Mouse (Mus musculus) limb, embryonic 13.5 days (tissue): ENCODE results near the gene Aldh18a1. TPM values are rescaled to one million over a fixed set of nuclear protein-coding genes. Genes with fewer than 3 reads are reported as not detected.
"Not testable (repeated sequence)": the region's sequence is repeated elsewhere in the genome, so short reads cannot be mapped to it uniquely, and the experiment has no call there.

Source experiments
- ATAC-seq: fragments of 200-750 bp; cut with Nextera tagmentation; 2 replicates; pipeline ENCODE4 v1.8.0; 2017; ENCODE audit warnings: low read depth, moderate number of reproducible peaks, moderate TSS enrichment; ENCODE audit not compliant: low FRiP score
- H3K27ac ChIP-seq: fragments of 300-500 bp; sonication (generic); 2 replicates; pipeline ENCODE4 v1.5.1; 2015; ENCODE audit warnings: inconsistent platforms, mild to moderate bottlenecking, moderate library complexity
- H3K27me3 ChIP-seq: fragments of 300-500 bp; sonication (generic); 2 replicates; pipeline ENCODE4 v1.6.1; 2015; ENCODE audit warnings: mild to moderate bottlenecking, inconsistent platforms
- H3K36me3 ChIP-seq: fragments of 300-500 bp; sonication (generic); 2 replicates; pipeline ENCODE4 v1.6.1; 2015; ENCODE audit warnings: inconsistent platforms, mild to moderate bottlenecking, moderate library complexity
- H3K4me1 ChIP-seq: fragments of 300-500 bp; sonication (generic); 2 replicates; pipeline ENCODE4 v1.6.1; 2015; ENCODE audit warnings: inconsistent platforms
- H3K4me2 ChIP-seq: fragments of 300-500 bp; sonication (generic); replicated peaks from 2 replicates; pipeline ENCODE4 v1.6.1; 2015; ENCODE audit warnings: inconsistent platforms, mild to moderate bottlenecking, moderate library complexity
- H3K4me3 ChIP-seq: fragments of 300-500 bp; sonication (generic); 2 replicates; pipeline ENCODE4 v1.5.1; 2015; ENCODE audit warnings: moderate library complexity, mild to moderate bottlenecking, inconsistent platforms
- H3K9ac ChIP-seq: fragments of 300-500 bp; sonication (generic); 2 replicates; pipeline ENCODE4 v1.6.1; 2015; ENCODE audit warnings: mild to moderate bottlenecking, inconsistent platforms
- H3K9me3 ChIP-seq: fragments of 300-500 bp; sonication (generic); 2 replicates; pipeline ENCODE4 v1.6.1; 2016; ENCODE audit warnings: inconsistent platforms
- WGBS: fragments of 180-500 bp; shearing (Covaris S2); methylation state at CpG from one replicate; pipeline ENCODE4 v1.1.7; 2015; 5-methylcytosine and 5-hydroxymethylcytosine counted together
- polyA plus RNA-seq: library from polyadenylated mRNA; unstranded; fragments of >200 nt; fragmentation: Nextera tagmentation; extraction: Ambion mirVana; gene quantifications from 2 replicates; pipeline ENCODE4 v1.2.1, GENCODE M21; 2015

Aldh18a1 gene
- polyA plus RNA-seq, 1 experiment from 2014 or later: 80.7 TPM

- Histone ChIP-seq H3K27ac (no peak overlapping the region), H3K4me2 (no peak overlapping the region), H3K9me3 (no peaks in the 10 kb centered on the region), H3K36me3 (peaks cover 86% of the 10 kb centered on the region), H3K4me3 (no peak overlapping the region), H3K4me1 (no peaks in the 10 kb centered on the region), H3K9ac (no peak overlapping the region), H3K27me3 (no peaks in the 10 kb centered on the region)
- no peak for ATAC-seq
- 83% methylated on average over 2 of the region's 2 CpGs for WGBS
Observed at GRCm38 (mm10) chr19:40580902-40581301, 7.4 kb downstream of the Aldh18a1 start.

GRCm38 (mm10) chr19:40575438-40575837 lies 12.8 kb downstream of the Aldh18a1 start:
- no peaks in the 10 kb centered on the region for H3K4me1 ChIP-seq
- H3K9ac ChIP-seq: no peak overlapping the region
- no peaks in the 10 kb centered on the region for H3K27me3 ChIP-seq
- peaks cover 99% of the 10 kb centered on the region for H3K36me3 ChIP-seq
- 82% methylated on average over 5 of the region's 5 CpGs for WGBS
- H3K9me3 ChIP-seq: peaks cover 5% of the 10 kb centered on the region
- no peak overlapping the region for H3K27ac ChIP-seq
- H3K4me3 ChIP-seq: no peak overlapping the region
- ATAC-seq: no peak
- H3K4me2 ChIP-seq: no peak overlapping the region

- Histone ChIP-seq H3K4me1 (no peaks in the 10 kb centered on the region), H3K27ac (no peak overlapping the region), H3K36me3 (peaks cover 99% of the 10 kb centered on the region), H3K9ac (no peak overlapping the region), H3K9me3 (peaks cover 15% of the 10 kb centered on the region), H3K4me2 (no peak overlapping the region), H3K27me3 (no peaks in the 10 kb centered on the region), H3K4me3 (no peak overlapping the region)
- ATAC-seq: no peak
- WGBS: 93% methylated on average over 9 of the region's 9 CpGs
Observed at GRCm38 (mm10) chr19:40570726-40571125, 17.5 kb downstream of the Aldh18a1 start.

GRCm38 (mm10) chr19:40567616-40568015 lies 20.6 kb downstream of the Aldh18a1 start:
- WGBS: 87% methylated on average over 3 of the region's 3 CpGs
- Histone ChIP-seq H3K27ac (no peak overlapping the region), H3K4me3 (no peak overlapping the region), H3K9ac (no peak overlapping the region), H3K4me1 (no peaks in the 10 kb centered on the region), H3K4me2 (no peak overlapping the region), H3K27me3 (no peaks in the 10 kb centered on the region), H3K9me3 (peaks cover 15% of the 10 kb centered on the region), H3K36me3 (peaks cover 98% of the 10 kb centered on the region)
- no peak for ATAC-seq

GRCm38 (mm10) chr19:40563880-40564645 lies 24.2 kb downstream of the Aldh18a1 start:
- Histone ChIP-seq H3K9me3 (no peaks in the 10 kb centered on the region), H3K4me2 (no peak overlapping the region), H3K27me3 (no peaks in the 10 kb centered on the region), H3K4me1 (no peaks in the 10 kb centered on the region), H3K9ac (no peak overlapping the region), H3K27ac (no peak overlapping the region), H3K4me3 (no peak overlapping the region), H3K36me3 (peaks cover 74% of the 10 kb centered on the region)
- WGBS: 85% methylated on average over 10 of the region's 10 CpGs
- ATAC-seq: no peak

GRCm38 (mm10) chr19:40561521-40561920 lies 26.7 kb downstream of the Aldh18a1 start:
- WGBS: 58% methylated on average over 12 of the region's 31 CpGs
- H3K9ac ChIP-seq, H3K27ac ChIP-seq, H3K4me3 ChIP-seq, H3K4me1 ChIP-seq, H3K4me2 ChIP-seq, H3K27me3 ChIP-seq, ATAC-seq, H3K9me3 ChIP-seq: not testable (repeated sequence)
- H3K36me3 ChIP-seq: peaks cover 69% of the 10 kb centered on the region

GRCm38 (mm10) chr19:40556029-40556428 lies 32.2 kb downstream of the Aldh18a1 start:
- no peak for ATAC-seq
- Histone ChIP-seq H3K4me1 (no peaks in the 10 kb centered on the region), H3K27me3 (no peaks in the 10 kb centered on the region), H3K36me3 (peaks cover 72% of the 10 kb centered on the region), H3K9me3 (no peaks in the 10 kb centered on the region), H3K4me3 (no peak overlapping the region), H3K4me2 (no peak overlapping the region), H3K27ac (no peak overlapping the region), H3K9ac (no peak overlapping the region)
- 45% methylated on average over 7 of the region's 7 CpGs for WGBS

- no peaks in the 10 kb centered on the region for H3K4me1 ChIP-seq
- no peak overlapping the region for H3K9ac ChIP-seq
- H3K27ac ChIP-seq: no peak overlapping the region
- whole genome bisulfite sequencing: 94% methylated on average over 8 of the region's 8 CpGs
- H3K27me3 ChIP-seq: no peaks in the 10 kb centered on the region
- ATAC-seq: no peak
- no peak overlapping the region for H3K4me3 ChIP-seq
- H3K9me3 ChIP-seq: no peaks in the 10 kb centered on the region
- H3K4me2 ChIP-seq: no peak overlapping the region
- peaks cover 79% of the 10 kb centered on the region for H3K36me3 ChIP-seq
Observed at GRCm38 (mm10) chr19:40555136-40555535, 33.1 kb downstream of the Aldh18a1 start.

- no peak overlapping the region for H3K4me2 ChIP-seq
- H3K4me1 ChIP-seq: peaks cover 3% of the 10 kb centered on the region
- no peaks in the 10 kb centered on the region for H3K9me3 ChIP-seq
- H3K27me3 ChIP-seq: no peaks in the 10 kb centered on the region
- WGBS: 88% methylated on average over 11 of the region's 11 CpGs
- no peak overlapping the region for H3K9ac ChIP-seq
- ATAC-seq: no peak
- H3K4me3 ChIP-seq: no peak overlapping the region
- no peak overlapping the region for H3K27ac ChIP-seq
- peaks cover 79% of the 10 kb centered on the region for H3K36me3 ChIP-seq
Observed at GRCm38 (mm10) chr19:40554343-40554742, 33.9 kb downstream of the Aldh18a1 start.

- Histone ChIP-seq H3K27ac (no peak overlapping the region), H3K4me3 (no peak overlapping the region), H3K27me3 (no peaks in the 10 kb centered on the region), H3K9ac (no peak overlapping the region), H3K4me1 (peaks cover 8% of the 10 kb centered on the region), H3K4me2 (no peak overlapping the region), H3K9me3 (no peaks in the 10 kb centered on the region), H3K36me3 (peaks cover 79% of the 10 kb centered on the region)
- no peak for ATAC-seq
- WGBS: 84% methylated on average over 6 of the region's 6 CpGs
Observed at GRCm38 (mm10) chr19:40553849-40554248, 34.4 kb downstream of the Aldh18a1 start.

- no peak overlapping the region for H3K9ac ChIP-seq
- H3K27ac ChIP-seq: no peak overlapping the region
- no peak for ATAC-seq
- peaks cover 76% of the 10 kb centered on the region for H3K36me3 ChIP-seq
- no peaks in the 10 kb centered on the region for H3K27me3 ChIP-seq
- H3K4me2 ChIP-seq: no peak overlapping the region
- no peaks in the 10 kb centered on the region for H3K9me3 ChIP-seq
- H3K4me3 ChIP-seq: no peak overlapping the region
- H3K4me1 ChIP-seq: peaks cover 11% of the 10 kb centered on the region
- 94% methylated on average over 14 of the region's 14 CpGs for WGBS
Observed at GRCm38 (mm10) chr19:40553014-40553789, 35.1 kb downstream of the Aldh18a1 start.

GRCm38 (mm10) chr19:40549516-40550135 lies 38.6 kb downstream of the Aldh18a1 start:
- 48% methylated on average over 6 of the region's 6 CpGs for WGBS
- Histone ChIP-seq H3K36me3 (peaks cover 42% of the 10 kb centered on the region), H3K27me3 (peaks cover 7% of the 10 kb centered on the region), H3K9ac (no peak overlapping the region), H3K4me2 (no peak overlapping the region), H3K4me3 (no peak overlapping the region), H3K4me1 (peaks cover 11% of the 10 kb centered on the region), H3K27ac (peak overlapping the region; percentile 15; the same call in 1 of the 2 replicates), H3K9me3 (no peaks in the 10 kb centered on the region)
- peak; percentile 30; the same call in 1 of the 2 replicates for ATAC-seq
